Mouse (Mus musculus): ENCODE measurements around the gene Rsrc1.

DNA sequence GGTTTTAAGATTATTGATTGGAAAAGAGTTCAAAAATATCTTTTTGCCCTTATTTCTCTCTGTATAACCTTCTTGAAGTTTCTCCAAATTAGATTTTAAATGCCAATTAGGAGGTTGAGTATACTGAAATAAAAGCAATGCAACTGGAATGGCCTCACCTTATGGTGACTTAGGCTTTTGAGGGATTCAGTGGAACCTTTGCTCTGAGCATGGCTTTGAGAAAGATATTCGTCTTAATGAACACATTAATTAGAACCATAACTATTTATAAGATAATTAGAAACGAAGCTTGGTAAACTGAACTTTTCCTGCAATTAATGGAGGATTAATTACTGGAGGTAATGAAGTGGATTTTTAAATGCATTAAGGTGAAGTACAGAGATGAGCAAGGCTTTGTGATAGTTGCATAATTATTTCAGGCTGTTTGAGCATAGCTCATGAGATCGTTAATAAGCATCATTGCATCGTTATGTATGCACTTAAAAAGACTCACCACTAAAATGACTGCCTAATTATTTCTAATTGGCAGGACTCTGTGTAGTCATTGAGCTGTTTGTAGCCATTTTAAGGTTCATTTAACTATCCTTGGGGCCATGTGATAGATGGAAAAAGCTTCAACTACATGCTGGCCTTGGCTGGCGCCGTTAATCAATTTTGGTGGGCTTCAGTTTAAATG is 55.3 kb downstream of the Rsrc1 start:
- TF ChIP-seq CTCF (IDR thresholded peaks at IDR 0.05; ENCODE audit: low read depth) (no peak), EP300 (IDR thresholded peaks at IDR 0.05; ENCODE audit: low read depth) (no peak)

Measured in heart, postnatal 0 days (tissue).